Mouse (Mus musculus) adrenal gland, adult 18-20 months (tissue): ENCODE measurements around the gene Dgkh. TPM values are rescaled to one million over a fixed set of nuclear protein-coding genes. Genes with fewer than 3 reads are reported as not detected.
"Not testable (repeated sequence)": the region's sequence is repeated elsewhere in the genome, so short reads cannot be mapped to it uniquely, and the experiment has no call there.

Experiments used
- DNase-seq, 2 experiments: peaks; one replicate each; pipeline ENCODE4 v3.0.0; 2021 to 2022; ENCODE audit warnings: low spot score in 2 of 2
- total RNA-seq, 2 experiments: library from RNA; stranded (reverse); gene quantifications; 1 replicate in 1 of 2; 2 replicates in 1 of 2; pipeline ENCODE4 v1.2.3; 2021

Dgkh gene
- total RNA-seq, 2 experiments from 2014 or later: 7.5 to 10.8 TPM

DNA sequence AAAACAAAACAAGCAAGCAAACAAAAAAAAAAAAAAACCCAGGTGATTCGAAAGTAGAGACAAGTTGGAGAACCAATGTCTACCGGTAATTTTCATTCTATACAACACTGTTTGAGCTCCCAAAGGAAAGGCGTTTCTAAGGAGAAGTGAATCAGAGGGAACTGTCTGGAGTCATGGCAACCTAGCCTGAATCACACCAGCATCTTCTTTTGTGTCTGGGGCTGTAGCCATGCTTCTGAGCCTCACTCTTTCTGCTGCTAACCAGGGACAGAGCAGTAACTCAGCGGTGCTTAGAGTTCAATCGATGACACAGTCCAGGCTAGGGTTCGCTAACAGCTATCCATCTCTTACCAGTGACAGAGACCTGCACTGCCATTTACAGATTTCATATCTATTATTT is 99.8 kb downstream of the Dgkh start:
- DNase-seq: no peak

GRCm38 (mm10) chr14:78630923-78631875 is 101.4 kb downstream of the Dgkh start:
- no peak for DNase-seq

- peak; percentile 26 to 35 for DNase-seq
Observed at GRCm38 (mm10) chr14:78627516-78628275, 104.9 kb downstream of the Dgkh start.

DNA sequence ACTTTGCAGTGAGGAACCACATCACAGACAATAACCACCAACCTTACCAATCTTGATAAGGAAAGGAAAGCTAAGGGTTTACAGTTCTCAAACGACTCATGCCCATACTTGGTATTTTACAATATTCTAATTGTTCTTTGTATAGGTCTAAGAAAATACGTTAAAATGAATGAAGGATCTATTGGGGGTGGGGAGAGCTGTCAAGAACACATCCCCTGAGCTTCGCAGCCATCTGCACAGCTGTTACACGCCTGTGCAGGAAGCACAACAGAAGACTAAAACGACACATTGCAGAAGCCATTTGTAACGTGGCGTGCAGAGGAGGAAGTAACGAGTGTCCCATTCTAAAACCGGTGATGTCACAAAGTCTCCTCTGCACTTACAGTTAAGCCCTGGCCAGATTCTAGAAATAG is 113.7 kb downstream of the Dgkh start:
- DNase-seq: no peak

DNA sequence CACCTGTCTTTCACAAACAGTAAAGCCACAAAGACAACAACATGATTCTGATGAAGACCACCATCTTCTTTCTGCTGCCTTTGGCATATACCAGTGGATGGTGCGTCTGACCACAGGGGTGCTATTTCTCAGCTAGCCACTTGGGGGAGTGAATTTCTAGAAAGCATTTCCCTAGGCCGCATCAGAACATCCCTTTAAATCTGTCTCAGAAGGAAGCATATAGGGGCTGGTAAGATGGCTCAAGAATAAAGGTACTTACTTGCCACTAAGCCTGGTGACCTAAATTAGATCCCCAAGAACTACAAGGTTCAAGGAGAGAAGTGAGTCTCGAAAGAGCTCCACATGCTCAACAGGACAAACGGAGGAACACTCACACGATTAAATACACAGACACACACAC is 119.0 kb downstream of the Dgkh start:
- no peak for DNase-seq

DNA sequence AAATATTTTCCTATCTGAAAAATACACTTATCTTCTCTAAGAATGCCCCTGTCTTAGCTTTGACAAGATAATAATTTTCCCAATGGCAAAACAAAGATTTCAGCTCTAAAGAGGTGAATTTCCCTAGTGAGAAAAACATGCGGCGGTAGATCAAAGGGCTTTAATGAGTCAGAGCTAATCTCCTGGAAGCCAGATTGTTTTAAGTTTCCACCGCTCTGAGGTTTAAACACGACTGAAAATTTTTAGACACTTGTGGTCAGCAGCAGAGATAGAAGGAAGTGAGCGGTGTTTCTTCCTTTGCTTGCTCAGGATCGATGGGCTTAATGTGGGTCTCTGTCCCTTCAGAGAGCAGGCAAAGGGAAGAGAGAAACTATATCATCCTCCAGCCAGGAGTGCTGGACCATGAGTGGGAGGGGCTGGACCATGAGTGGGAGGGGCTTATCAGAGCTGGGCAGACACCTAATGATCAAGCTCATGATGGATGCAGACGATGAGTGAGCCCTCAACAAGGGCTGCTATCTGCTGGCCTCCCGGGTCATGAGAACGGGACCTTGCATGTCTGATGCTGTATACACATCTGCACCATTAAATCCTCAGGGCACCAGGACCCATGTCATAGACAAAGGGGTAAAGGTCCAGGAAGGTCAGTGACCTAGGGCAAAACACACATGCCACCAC is 120.3 kb downstream of the Dgkh start:
- DNase-seq: no peak

DNA sequence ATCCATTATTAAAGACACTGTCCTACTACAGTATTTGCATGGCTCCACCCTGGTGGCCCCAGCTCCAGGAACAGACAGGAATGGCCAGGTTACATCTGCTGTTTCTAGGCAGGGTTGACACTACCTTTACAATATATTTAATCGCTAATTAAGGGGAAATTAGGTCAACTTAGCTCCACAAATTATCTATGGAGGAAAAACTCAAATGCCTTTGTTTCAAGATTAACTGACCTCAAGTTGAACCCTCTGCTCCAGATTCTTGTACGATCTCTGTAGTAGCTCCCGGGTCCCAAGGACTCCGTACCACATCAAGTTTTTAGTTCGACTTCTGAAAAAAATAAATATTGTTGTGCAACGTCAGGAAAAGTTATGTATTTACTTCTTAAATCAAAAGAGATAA is 137.7 kb downstream of the Dgkh start:
- DNase-seq: no peak

GRCm38 (mm10) chr14:78592965-78593364 is 139.6 kb downstream of the Dgkh start:
- no peak for DNase-seq

DNA sequence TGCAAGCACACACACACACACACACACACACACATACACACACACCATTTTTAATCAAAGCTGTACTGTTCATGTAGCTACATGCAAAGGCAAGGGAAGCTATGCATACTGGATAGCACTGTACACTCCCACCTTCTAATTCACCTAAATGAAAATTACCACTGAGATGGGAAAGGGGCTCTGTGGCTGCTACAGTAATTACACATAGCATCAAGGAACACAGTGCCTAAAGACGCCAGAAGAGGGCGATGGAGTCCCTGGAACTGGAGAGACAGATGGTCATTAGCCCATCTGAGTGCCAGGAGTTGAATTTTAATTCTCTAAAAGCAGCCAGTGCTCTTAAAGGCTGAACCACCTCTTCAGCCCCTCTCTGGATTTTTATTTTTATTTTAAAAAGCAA is 142.2 kb downstream of the Dgkh start:
- no peak for DNase-seq

DNA sequence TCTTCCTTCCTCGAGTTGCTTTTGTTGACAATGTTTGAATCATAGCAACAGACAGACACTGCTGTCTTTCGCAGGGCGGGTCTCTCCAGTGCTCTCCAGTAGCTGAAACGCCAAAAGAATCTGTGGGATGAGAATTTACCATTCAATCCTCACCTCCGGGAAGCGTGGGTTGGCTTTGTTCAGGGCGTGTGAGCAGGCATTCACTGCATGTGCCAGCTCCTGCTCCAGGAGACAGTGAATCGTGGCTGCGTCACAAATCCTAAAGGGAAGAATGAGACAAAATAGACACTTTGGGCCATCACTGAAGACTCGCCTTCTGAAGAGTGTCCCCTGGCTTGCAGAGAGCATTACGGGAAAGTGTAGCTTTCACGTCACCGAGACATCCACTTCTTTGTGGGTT is 148.4 kb downstream of the Dgkh start:
- no peak for DNase-seq

DNA sequence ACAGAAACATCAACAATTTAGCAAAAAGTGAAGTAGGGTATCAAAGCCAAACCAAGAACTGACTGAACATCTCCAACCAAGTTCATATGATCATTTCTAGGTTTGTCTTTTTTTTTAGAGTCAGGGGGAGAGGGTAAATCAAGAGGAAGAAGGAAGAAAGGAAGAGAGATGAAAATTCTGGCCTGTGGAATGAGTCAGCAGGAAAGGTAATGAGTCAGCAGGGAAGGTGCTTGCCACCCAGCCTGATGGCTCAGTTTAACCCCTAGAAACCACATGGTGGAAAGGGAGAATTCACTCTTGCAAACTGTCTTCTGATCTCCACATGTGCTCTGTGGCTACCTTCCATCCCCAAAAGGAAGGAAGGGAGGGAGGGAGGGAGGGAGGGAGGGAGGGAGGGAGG is 149.4 kb downstream of the Dgkh start:
- no peak for DNase-seq

DNA sequence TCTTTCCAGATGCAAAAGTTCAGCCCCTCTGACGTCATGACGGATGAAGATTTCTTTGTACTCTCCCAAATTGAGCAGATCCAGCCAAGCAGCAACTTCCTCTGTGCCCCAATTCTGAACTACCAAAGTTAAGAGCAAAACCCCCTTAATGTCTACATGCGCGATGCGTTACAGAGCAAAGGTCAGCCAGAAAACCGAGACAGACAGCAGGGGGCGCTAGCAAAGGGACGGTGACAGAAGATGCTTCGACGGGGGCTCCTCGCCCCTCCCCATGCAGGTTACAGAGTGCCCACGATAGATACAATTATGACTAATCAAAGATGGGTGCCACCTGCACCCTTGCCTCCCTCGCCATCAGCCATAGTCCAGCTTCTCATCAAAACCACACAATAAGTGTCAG is 156.7 kb downstream of the Dgkh start:
- no peak for DNase-seq

- no peak for DNase-seq
Observed at GRCm38 (mm10) chr14:78568410-78568809, 164.2 kb downstream of the Dgkh start.

DNA sequence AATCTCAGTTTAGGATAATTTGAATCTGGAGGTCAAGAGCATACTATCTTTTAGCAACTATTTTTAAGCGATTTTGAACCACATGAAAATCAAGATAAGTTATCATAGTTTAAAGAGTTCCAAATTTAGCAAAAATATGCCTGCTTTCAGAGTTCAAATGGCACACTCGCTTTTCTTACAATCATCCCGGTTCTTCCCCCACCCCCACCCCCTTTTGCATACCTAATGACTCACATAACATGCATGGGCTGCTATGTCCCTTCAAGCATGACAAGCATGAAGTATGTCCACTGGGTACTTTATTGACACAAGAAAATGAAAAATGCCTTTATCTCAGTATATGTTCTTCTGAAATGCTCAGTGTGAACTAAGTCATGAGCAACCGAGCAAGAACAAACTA is 166.1 kb downstream of the Dgkh start:
- DNase-seq: no peak

- no peak for DNase-seq
Observed at GRCm38 (mm10) chr14:78564292-78564691, 168.3 kb downstream of the Dgkh start.

- DNase-seq: no peak
Observed at GRCm38 (mm10) chr14:78563211-78563610, 169.4 kb downstream of the Dgkh start.

DNA sequence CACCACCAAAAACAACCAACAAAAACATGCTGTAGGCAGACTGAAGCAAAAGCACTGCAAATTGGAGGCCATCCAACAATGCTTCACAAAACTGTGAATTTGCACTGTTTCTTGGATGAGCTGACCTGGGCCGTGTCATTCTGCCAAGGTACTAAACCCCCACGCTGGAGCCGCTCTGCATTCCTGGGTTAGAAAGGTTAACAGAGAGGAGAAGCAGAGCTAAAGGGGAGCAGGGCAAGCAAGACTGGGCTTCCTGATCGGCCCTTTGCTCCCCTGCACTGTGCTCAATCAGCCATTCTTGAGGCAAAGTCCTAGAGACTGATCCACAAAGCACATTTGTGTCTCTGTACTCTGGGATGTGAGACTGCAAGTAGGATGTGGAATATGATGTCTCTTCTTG is 170.5 kb downstream of the Dgkh start:
- no peak for DNase-seq

DNA sequence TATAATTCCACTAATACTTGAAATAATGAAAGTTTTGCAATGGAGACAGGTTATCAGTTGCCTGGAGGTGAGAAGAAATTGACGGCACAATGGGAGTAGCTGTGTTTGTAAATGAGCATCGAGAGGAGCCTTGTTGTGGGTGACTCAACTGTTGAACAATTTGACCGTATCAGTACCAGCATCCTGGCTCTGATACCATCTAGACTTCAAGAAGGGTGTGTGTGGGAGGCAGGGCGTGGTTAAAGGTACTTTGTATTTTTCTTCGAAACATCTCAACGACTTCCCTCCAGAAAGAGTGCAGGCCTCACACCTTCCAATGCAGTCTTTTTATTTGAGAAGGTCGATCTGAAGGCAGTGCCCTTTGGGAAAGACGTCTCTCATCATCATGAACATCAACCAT is 173.5 kb downstream of the Dgkh start:
- DNase-seq: no peak

DNA sequence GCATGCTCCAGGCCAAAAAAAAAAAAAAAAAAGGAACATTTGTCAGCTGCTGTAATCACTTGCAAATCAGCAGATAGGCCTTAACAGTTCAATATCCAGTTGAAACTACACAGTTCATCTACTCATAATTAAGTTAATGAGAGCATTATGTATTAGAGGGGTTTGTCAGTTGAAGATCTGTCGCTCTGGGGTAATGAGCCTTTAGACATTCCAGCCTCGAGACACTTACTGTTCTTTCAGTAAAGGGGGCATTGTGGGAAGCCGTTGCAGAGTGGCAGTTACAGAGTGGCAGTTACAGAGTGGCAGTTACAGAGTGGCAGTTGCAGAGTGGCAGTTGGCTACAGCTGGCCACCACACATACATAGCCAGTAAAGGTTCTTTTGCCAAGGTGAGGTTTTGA is 177.7 kb downstream of the Dgkh start:
- not testable (repeated sequence) for DNase-seq

GRCm38 (mm10) chr14:78553661-78554060 is 178.9 kb downstream of the Dgkh start:
- DNase-seq: no peak

- DNase-seq: no peak
Observed at GRCm38 (mm10) chr14:78548807-78549206, 183.8 kb downstream of the Dgkh start.

DNA sequence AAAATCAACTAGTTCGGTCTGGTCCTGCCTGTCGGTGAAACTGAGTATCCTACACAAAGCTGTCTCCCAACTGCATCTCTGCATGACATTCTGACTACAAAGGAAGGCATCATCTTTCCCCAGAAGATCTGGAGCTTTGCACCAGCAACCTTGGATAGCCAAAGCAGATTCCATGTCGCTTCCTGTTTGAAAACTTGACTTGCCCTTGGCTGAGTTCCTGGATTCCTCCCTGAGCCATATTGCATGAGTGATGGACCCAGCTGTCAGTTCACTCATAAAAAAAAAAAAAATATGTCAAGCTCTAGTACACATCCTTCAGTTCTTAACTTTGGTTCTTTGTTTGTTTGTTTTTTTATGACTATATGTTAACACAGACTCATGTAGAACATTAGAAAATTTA is 191.3 kb downstream of the Dgkh start:
- DNase-seq: no peak
